Mouse (Mus musculus): ENCODE data around the gene S100a6. TPM values are rescaled to one million over a fixed set of nuclear protein-coding genes. Genes with fewer than 3 reads are reported as not detected.

S100a6 gene
- polyA plus RNA-seq, 1 experiment from 2014 or later, result 115 TPM

GRCm38 (mm10) chr3:90614611-90615251 is 2.0 kb downstream of the S100a6 start:
- H3K36me3 ChIP-seq (ENCODE audit: control insufficient read depth, insufficient read depth, low read length), result no peaks in the 10 kb centered on the region
- no peaks in the 10 kb centered on the region for H3K27me3 ChIP-seq (ENCODE audit: control insufficient read depth, insufficient read depth, low read length)
- H3K4me3 ChIP-seq (ENCODE audit: low read length), result no peak overlapping the region
- H3K9ac ChIP-seq (ENCODE audit: low read depth, low read length), result no peak overlapping the region
- no peak for ATAC-seq (ENCODE audit: low FRiP score, low TSS enrichment)
- 77% methylated on average over 11 of the region's 11 CpGs for WGBS
- no peaks in the 10 kb centered on the region for H3K9me3 ChIP-seq (ENCODE audit: control insufficient read depth, low read length)
- H3K27ac ChIP-seq (ENCODE audit: low read depth, low read length), result no peak overlapping the region
- H3K4me2 ChIP-seq (replicated peaks; ENCODE audit: low read depth, low read length), result no peak overlapping the region
- no peaks in the 10 kb centered on the region for H3K4me1 ChIP-seq (ENCODE audit: control insufficient read depth, insufficient read depth, low read length)

GRCm38 (mm10) chr3:90615415-90615814 is 2.7 kb downstream of the S100a6 start:
- Histone ChIP-seq H3K9me3 (ENCODE audit: control insufficient read depth, low read length) (no peaks in the 10 kb centered on the region), H3K27me3 (ENCODE audit: control insufficient read depth, insufficient read depth, low read length) (no peaks in the 10 kb centered on the region), H3K36me3 (ENCODE audit: control insufficient read depth, insufficient read depth, low read length) (no peaks in the 10 kb centered on the region), H3K27ac (ENCODE audit: low read depth, low read length) (no peak overlapping the region), H3K9ac (ENCODE audit: low read depth, low read length) (no peak overlapping the region), H3K4me3 (ENCODE audit: low read length) (no peak overlapping the region), H3K4me2 (replicated peaks; ENCODE audit: low read depth, low read length) (no peak overlapping the region), H3K4me1 (ENCODE audit: control insufficient read depth, insufficient read depth, low read length) (no peaks in the 10 kb centered on the region)
- 9% methylated on average over 7 of the region's 7 CpGs for WGBS
- ATAC-seq (ENCODE audit: low FRiP score, low TSS enrichment), result peak; percentile 68

- no peak for ATAC-seq (ENCODE audit: low FRiP score, low TSS enrichment)
Measured at GRCm38 (mm10) chr3:90615911-90616310, 3.2 kb downstream of the S100a6 start.

GRCm38 (mm10) chr3:90617586-90617985 is 4.9 kb downstream of the S100a6 start:
- no peak for ATAC-seq (ENCODE audit: low FRiP score, low TSS enrichment)
- H3K4me2 ChIP-seq (replicated peaks; ENCODE audit: low read depth, low read length), result no peak overlapping the region
- H3K4me3 ChIP-seq (ENCODE audit: low read length), result no peak overlapping the region
- no peaks in the 10 kb centered on the region for H3K4me1 ChIP-seq (ENCODE audit: control insufficient read depth, insufficient read depth, low read length)
- H3K36me3 ChIP-seq (ENCODE audit: control insufficient read depth, insufficient read depth, low read length), result no peaks in the 10 kb centered on the region
- H3K9me3 ChIP-seq (ENCODE audit: control insufficient read depth, low read length), result no peaks in the 10 kb centered on the region
- WGBS, result 19% methylated on average over 1 of the region's 1 CpGs
- H3K27ac ChIP-seq (ENCODE audit: low read depth, low read length), result no peak overlapping the region
- H3K27me3 ChIP-seq (ENCODE audit: control insufficient read depth, insufficient read depth, low read length), result no peaks in the 10 kb centered on the region
- H3K9ac ChIP-seq (ENCODE audit: low read depth, low read length), result no peak overlapping the region

More at GRCm38 (mm10) chr3:90615911-90616310, 3.2 kb downstream of the S100a6 start:
- Histone ChIP-seq H3K4me2 (replicated peaks; ENCODE audit: low read depth, low read length) (no peak overlapping the region), H3K27me3 (ENCODE audit: control insufficient read depth, insufficient read depth, low read length) (no peaks in the 10 kb centered on the region), H3K4me1 (ENCODE audit: control insufficient read depth, insufficient read depth, low read length) (no peaks in the 10 kb centered on the region), H3K9me3 (ENCODE audit: control insufficient read depth, low read length) (no peaks in the 10 kb centered on the region), H3K4me3 (ENCODE audit: low read length) (no peak overlapping the region), H3K9ac (ENCODE audit: low read depth, low read length) (no peak overlapping the region), H3K27ac (ENCODE audit: low read depth, low read length) (no peak overlapping the region), H3K36me3 (ENCODE audit: control insufficient read depth, insufficient read depth, low read length) (no peaks in the 10 kb centered on the region)
- WGBS, result 81% methylated on average over 1 of the region's 1 CpGs

GRCm38 (mm10) chr3:90621552-90621951 is 8.9 kb downstream of the S100a6 start:
- no peaks in the 10 kb centered on the region for H3K27me3 ChIP-seq (ENCODE audit: control insufficient read depth, insufficient read depth, low read length)
- 52% methylated on average over 7 of the region's 7 CpGs for WGBS
- no peak overlapping the region for H3K4me3 ChIP-seq (ENCODE audit: low read length)
- H3K9ac ChIP-seq (ENCODE audit: low read depth, low read length), result no peak overlapping the region
- no peak overlapping the region for H3K4me2 ChIP-seq (replicated peaks; ENCODE audit: low read depth, low read length)
- H3K27ac ChIP-seq (ENCODE audit: low read depth, low read length), result no peak overlapping the region
- no peaks in the 10 kb centered on the region for H3K36me3 ChIP-seq (ENCODE audit: control insufficient read depth, insufficient read depth, low read length)
- ATAC-seq (ENCODE audit: low FRiP score, low TSS enrichment), result no peak
- H3K4me1 ChIP-seq (ENCODE audit: control insufficient read depth, insufficient read depth, low read length), result peaks cover 7% of the 10 kb centered on the region
- H3K9me3 ChIP-seq (ENCODE audit: control insufficient read depth, low read length), result no peaks in the 10 kb centered on the region

GRCm38 (mm10) chr3:90623435-90624071 is 10.9 kb downstream of the S100a6 start:
- Histone ChIP-seq H3K9ac (ENCODE audit: low read depth, low read length) (peak overlapping the region; percentile 7; the same call in 1 of the 2 replicates), H3K36me3 (ENCODE audit: control insufficient read depth, insufficient read depth, low read length) (no peaks in the 10 kb centered on the region), H3K27me3 (ENCODE audit: control insufficient read depth, insufficient read depth, low read length) (no peaks in the 10 kb centered on the region), H3K9me3 (ENCODE audit: control insufficient read depth, low read length) (no peaks in the 10 kb centered on the region), H3K4me3 (ENCODE audit: low read length) (no peak overlapping the region), H3K27ac (ENCODE audit: low read depth, low read length) (no peak overlapping the region), H3K4me2 (replicated peaks; ENCODE audit: low read depth, low read length) (no peak overlapping the region), H3K4me1 (ENCODE audit: control insufficient read depth, insufficient read depth, low read length) (peaks cover 7% of the 10 kb centered on the region)
- WGBS, result 29% methylated on average over 2 of the region's 2 CpGs
- peak; percentile 55; the same call in 1 of the 2 replicates for ATAC-seq (ENCODE audit: low FRiP score, low TSS enrichment)

- Histone ChIP-seq H3K36me3 (ENCODE audit: control insufficient read depth, insufficient read depth, low read length) (no peaks in the 10 kb centered on the region), H3K27ac (ENCODE audit: low read depth, low read length) (no peak overlapping the region), H3K27me3 (ENCODE audit: control insufficient read depth, insufficient read depth, low read length) (no peaks in the 10 kb centered on the region), H3K4me1 (ENCODE audit: control insufficient read depth, insufficient read depth, low read length) (peaks cover 7% of the 10 kb centered on the region), H3K4me3 (ENCODE audit: low read length) (no peak overlapping the region), H3K4me2 (replicated peaks; ENCODE audit: low read depth, low read length) (no peak overlapping the region), H3K9ac (ENCODE audit: low read depth, low read length) (no peak overlapping the region), H3K9me3 (ENCODE audit: control insufficient read depth, low read length) (no peaks in the 10 kb centered on the region)
- no peak for ATAC-seq (ENCODE audit: low FRiP score, low TSS enrichment)
- WGBS, result 58% methylated on average over 5 of the region's 5 CpGs
Measured at GRCm38 (mm10) chr3:90625496-90625895, 12.8 kb downstream of the S100a6 start.

GRCm38 (mm10) chr3:90626266-90627021 is 13.8 kb downstream of the S100a6 start:
- Histone ChIP-seq H3K9me3 (ENCODE audit: control insufficient read depth, low read length) (no peaks in the 10 kb centered on the region), H3K27me3 (ENCODE audit: control insufficient read depth, insufficient read depth, low read length) (no peaks in the 10 kb centered on the region), H3K9ac (ENCODE audit: low read depth, low read length) (no peak overlapping the region), H3K27ac (ENCODE audit: low read depth, low read length) (no peak overlapping the region), H3K4me1 (ENCODE audit: control insufficient read depth, insufficient read depth, low read length) (peaks cover 7% of the 10 kb centered on the region), H3K36me3 (ENCODE audit: control insufficient read depth, insufficient read depth, low read length) (no peaks in the 10 kb centered on the region), H3K4me2 (replicated peaks; ENCODE audit: low read depth, low read length) (no peak overlapping the region), H3K4me3 (ENCODE audit: low read length) (no peak overlapping the region)
- WGBS, result 75% methylated on average over 9 of the region's 9 CpGs
- no peak for ATAC-seq (ENCODE audit: low FRiP score, low TSS enrichment)

GRCm38 (mm10) chr3:90627366-90627765 is 14.7 kb downstream of the S100a6 start:
- H3K4me1 ChIP-seq (ENCODE audit: control insufficient read depth, insufficient read depth, low read length), result peaks cover 7% of the 10 kb centered on the region
- no peak overlapping the region for H3K4me2 ChIP-seq (replicated peaks; ENCODE audit: low read depth, low read length)
- no peak overlapping the region for H3K9ac ChIP-seq (ENCODE audit: low read depth, low read length)
- H3K4me3 ChIP-seq (ENCODE audit: low read length), result no peak overlapping the region
- H3K9me3 ChIP-seq (ENCODE audit: control insufficient read depth, low read length), result no peaks in the 10 kb centered on the region
- ATAC-seq (ENCODE audit: low FRiP score, low TSS enrichment), result no peak
- H3K36me3 ChIP-seq (ENCODE audit: control insufficient read depth, insufficient read depth, low read length), result no peaks in the 10 kb centered on the region
- WGBS, result 93% methylated on average over 5 of the region's 5 CpGs
- H3K27ac ChIP-seq (ENCODE audit: low read depth, low read length), result no peak overlapping the region
- no peaks in the 10 kb centered on the region for H3K27me3 ChIP-seq (ENCODE audit: control insufficient read depth, insufficient read depth, low read length)

Measured in kidney, embryonic 14.5 days (tissue).